Mouse (Mus musculus) heart, adult 2 months (tissue): ENCODE measurements around the gene Tmem184a.

ENCODE experiments used
- CTCF ChIP-seq: fragments of 200-600 bp; IDR thresholded peaks from 2 replicates; pipeline ENCODE4 v1.8.1; 2022; ENCODE audit warnings: antibody characterized with exemption, mild to moderate bottlenecking, moderate library complexity
- EP300 ChIP-seq: fragments of 200-500 bp; IDR thresholded peaks from 2 replicates; pipeline ENCODE4 v1.6.1; 2011; ENCODE audit warnings: low read depth, low read length, control low read depth; ENCODE audit not compliant: insufficient read depth
- POLR2A ChIP-seq: fragments of 200-500 bp; IDR thresholded peaks from 2 replicates; pipeline ENCODE4 v1.6.1; 2011; ENCODE audit warnings: mild to moderate bottlenecking, low read depth, low read length, control low read depth; ENCODE audit not compliant: insufficient read depth

- TF ChIP-seq CTCF, result no peak
- TF ChIP-seq POLR2A, result no peak
- TF ChIP-seq EP300, result no peak
Measured at GRCm38 (mm10) chr5:139768216-139768615, 51.5 kb downstream of the Tmem184a start.
